Mouse (Mus musculus): Measurements from ENCODE around the gene Klhl29. TPM values are rescaled to one million over a fixed set of nuclear protein-coding genes. Genes with fewer than 3 reads are reported as not detected.

Gene Klhl29
- polyA plus RNA-seq, 1 experiment, result 36.1 TPM

DNA sequence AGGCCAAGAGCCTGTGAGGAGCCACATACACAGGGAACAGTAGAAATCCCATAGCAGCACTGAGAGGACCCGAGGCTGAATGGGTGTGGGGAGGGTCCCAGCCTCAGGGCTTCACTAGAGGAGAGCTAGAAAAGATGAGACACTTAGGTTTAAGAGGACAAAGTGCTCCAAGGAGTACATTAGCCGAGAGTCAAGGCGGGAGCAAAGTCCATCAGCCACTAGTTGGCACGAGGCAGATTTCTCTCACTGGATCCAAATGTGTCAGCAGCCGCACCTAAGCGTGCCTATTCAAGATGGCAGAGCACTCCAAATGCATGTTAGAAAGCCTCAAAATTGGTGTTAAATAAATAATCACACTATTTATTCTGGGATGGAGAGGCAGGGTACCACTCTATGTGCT lies 90.5 kb downstream of the Klhl29 start:
- no peak for DNase-seq (ENCODE audit: low read depth)
- TF ChIP-seq POLR2A (IDR thresholded peaks at IDR 0.05; ENCODE audit: borderline replicate concordance, extremely low read depth, insufficient read depth, insufficient read length, poor library complexity, severe bottlenecking) (no peak), CTCF (IDR thresholded peaks at IDR 0.05; ENCODE audit: borderline replicate concordance, extremely low read depth, insufficient read depth, insufficient read length) (no peak)

DNA sequence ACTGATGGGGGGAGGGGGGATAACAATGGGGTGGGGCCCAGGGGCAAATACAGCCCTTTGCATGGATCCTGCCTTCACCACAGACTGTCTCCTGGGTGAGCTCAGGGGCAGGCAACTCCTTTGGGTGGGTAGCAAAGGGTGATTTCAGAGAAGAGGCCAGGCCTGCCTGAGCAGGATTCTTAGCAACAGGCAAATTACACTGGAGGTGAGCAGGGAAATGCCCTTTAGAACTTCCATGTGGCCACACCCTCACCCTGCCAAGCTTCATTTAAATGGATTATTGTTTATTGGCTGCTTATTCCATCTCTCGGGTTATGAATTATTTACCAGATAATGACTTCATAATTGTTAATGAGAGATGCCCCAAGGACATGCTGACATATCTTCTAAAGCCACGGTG lies 91.8 kb downstream of the Klhl29 start:
- DNase-seq (ENCODE audit: low read depth), result no peak
- TF ChIP-seq CTCF (IDR thresholded peaks at IDR 0.05; ENCODE audit: borderline replicate concordance, extremely low read depth, insufficient read depth, insufficient read length), result no peak
- no peak for TF ChIP-seq POLR2A (IDR thresholded peaks at IDR 0.05; ENCODE audit: borderline replicate concordance, extremely low read depth, insufficient read depth, insufficient read length, poor library complexity, severe bottlenecking)

DNA sequence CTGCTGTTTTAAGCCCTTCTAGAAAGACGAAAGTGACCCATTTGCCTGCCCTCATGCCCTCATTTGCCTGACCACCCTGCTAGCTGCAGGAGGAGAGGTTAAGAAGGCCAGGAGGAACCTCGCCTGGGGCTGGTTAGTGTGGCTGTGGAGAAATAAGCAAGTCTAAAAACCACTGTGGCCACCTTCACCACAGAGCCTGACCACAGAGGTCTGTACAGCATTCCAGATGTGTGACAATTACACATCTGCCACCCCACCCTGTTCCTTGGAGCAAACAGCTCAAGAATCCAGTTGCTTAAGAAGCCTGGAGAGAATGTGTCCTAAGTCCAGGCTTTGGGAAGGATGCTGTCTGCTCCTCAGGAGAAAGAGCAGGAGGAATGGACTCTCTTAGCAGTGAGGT lies 92.9 kb downstream of the Klhl29 start:
- no peak for TF ChIP-seq POLR2A (IDR thresholded peaks at IDR 0.05; ENCODE audit: borderline replicate concordance, extremely low read depth, insufficient read depth, insufficient read length, poor library complexity, severe bottlenecking)
- no peak for TF ChIP-seq CTCF (IDR thresholded peaks at IDR 0.05; ENCODE audit: borderline replicate concordance, extremely low read depth, insufficient read depth, insufficient read length)
- no peak for DNase-seq (ENCODE audit: low read depth)

DNA sequence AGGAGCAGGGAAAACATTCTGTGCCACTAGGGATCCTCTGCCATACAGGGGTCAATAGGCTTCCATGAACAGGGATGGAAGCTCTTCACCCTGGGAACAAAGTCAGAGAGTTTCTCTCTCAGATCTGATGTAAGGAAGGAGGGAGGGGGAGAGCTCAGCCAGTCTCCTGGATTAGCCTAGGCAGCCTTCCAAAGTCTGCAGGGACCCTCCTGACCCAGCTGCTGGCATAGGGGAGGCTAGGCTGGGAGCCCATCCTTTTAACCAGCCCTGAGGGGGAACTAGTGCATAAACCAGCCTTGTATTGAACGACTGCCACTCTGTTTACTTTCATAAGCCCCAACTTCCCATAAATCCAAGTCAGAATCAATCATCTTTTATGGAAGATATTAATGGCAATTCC lies 95.6 kb downstream of the Klhl29 start:
- DNase-seq (ENCODE audit: low read depth), result peak; percentile 82

DNA sequence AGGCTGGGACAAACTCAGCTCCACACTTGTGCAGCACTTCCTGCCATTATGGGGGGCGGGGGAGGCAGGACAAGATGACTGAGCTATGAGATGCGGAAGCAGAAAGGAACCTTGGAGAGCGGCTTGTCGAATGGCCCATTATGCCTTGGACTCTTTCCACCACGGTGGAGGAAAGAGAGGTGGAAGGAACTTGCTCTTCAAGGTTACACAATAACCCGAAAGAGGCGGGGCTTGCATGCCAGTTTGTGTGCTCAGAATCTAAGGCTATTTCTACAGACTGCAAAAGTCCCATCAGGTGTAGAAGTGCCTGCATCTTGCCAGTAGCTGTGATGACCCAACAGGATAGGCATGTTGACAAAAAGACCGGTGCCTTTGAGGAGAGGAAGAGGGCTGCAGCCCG lies 98.5 kb downstream of the Klhl29 start:
- no peak for DNase-seq (ENCODE audit: low read depth)
- no peak for TF ChIP-seq POLR2A (IDR thresholded peaks at IDR 0.05; ENCODE audit: borderline replicate concordance, extremely low read depth, insufficient read depth, insufficient read length, poor library complexity, severe bottlenecking)
- TF ChIP-seq CTCF (IDR thresholded peaks at IDR 0.05; ENCODE audit: borderline replicate concordance, extremely low read depth, insufficient read depth, insufficient read length), result no peak

More for the DNA sequence above, 95.6 kb downstream of the Klhl29 start:
- TF ChIP-seq POLR2A (IDR thresholded peaks at IDR 0.05; ENCODE audit: borderline replicate concordance, extremely low read depth, insufficient read depth, insufficient read length, poor library complexity, severe bottlenecking) (no peak), CTCF (IDR thresholded peaks at IDR 0.05; ENCODE audit: borderline replicate concordance, extremely low read depth, insufficient read depth, insufficient read length) (no peak)

DNA sequence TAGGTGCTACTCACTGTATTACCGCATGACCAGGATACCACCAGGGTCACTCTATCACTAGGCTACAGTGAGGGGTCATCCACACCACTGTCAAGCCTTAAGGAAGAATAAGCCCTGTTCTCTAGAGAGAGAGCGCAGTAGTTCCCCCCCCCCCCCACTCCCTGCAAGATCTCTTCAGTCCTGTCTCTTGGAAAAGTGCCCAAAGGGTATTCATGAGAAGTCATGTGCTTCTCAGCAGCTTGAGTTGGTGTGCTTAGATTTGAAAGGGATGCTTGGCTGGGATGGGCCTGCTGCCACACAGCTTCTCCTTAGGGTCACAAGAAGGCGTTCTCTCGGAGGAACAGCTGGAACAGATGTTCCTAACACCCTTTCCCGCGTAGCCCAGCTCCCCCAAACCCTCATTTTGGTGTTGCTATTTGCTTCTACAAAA lies 100.0 kb downstream of the Klhl29 start:
- DNase-seq (ENCODE audit: low read depth), result peak; percentile 92
- no peak for TF ChIP-seq CTCF (IDR thresholded peaks at IDR 0.05; ENCODE audit: borderline replicate concordance, extremely low read depth, insufficient read depth, insufficient read length)

DNA sequence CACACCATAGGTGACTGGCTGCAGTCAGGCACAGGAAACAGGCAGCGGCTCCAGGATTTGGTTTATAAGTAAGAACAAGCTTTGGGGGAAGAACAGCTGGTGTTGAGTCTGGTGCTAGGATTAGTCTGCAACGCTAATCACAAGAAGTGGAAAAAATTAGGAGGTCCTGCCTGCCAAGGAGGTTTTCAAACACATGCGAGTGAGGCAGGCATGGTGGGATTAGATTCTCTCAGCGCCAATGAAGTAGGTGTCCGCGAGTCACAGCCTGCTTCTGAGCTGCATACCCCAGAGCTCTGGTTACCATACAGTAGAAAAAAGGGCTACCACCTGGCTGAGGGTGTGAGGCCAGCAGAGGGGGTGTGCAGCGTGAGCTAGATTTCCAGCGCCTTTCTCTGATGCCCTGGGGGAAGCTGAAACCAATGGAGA lies 101.0 kb downstream of the Klhl29 start:
- DNase-seq (ENCODE audit: low read depth), result peak; percentile 92
- 0 out of 2 replicates have a peak, but pooled peaks have one; percentile 13 for TF ChIP-seq CTCF (IDR thresholded peaks at IDR 0.05; ENCODE audit: borderline replicate concordance, extremely low read depth, insufficient read depth, insufficient read length)
- no peak for TF ChIP-seq POLR2A (IDR thresholded peaks at IDR 0.05; ENCODE audit: borderline replicate concordance, extremely low read depth, insufficient read depth, insufficient read length, poor library complexity, severe bottlenecking)

DNA sequence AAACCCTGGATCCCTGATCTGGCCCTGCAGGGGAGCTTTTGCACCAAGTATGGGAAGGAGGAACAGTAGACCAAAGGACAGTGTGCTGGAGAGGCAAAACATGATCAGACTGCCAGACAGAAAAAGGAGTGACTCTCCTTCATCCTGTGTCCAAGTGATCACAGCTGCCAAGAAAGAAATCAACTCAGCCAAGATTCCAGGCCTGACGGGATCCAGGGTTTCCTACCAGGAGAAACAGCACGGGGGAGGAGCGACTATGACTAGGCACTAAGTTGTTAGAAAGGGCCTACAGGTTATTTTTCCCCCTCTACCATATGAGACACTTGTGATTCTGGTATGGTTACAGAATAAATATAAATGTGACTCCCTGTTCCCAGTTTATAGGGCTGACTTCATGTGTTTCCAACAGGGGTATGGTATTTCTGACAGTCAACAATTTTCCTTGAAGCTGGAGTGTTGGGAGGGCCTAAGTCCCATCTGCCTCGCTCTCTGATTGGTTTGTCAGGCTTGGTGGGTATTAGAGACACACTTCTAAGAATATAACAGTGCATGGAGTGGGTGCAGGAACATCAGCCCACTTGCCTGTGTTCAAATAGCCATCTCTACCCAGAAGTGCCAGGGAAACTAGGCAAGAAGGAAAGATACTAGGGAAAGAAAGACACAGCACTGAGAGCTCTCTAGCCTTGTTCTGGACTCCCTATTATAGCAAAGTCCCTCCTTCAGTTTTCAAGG lies 102.0 kb downstream of the Klhl29 start:
- DNase-seq (ENCODE audit: low read depth), result peak; percentile 46
- TF ChIP-seq CTCF (IDR thresholded peaks at IDR 0.05; ENCODE audit: borderline replicate concordance, extremely low read depth, insufficient read depth, insufficient read length), result no peak
- TF ChIP-seq POLR2A (IDR thresholded peaks at IDR 0.05; ENCODE audit: borderline replicate concordance, extremely low read depth, insufficient read depth, insufficient read length, poor library complexity, severe bottlenecking), result no peak

DNA sequence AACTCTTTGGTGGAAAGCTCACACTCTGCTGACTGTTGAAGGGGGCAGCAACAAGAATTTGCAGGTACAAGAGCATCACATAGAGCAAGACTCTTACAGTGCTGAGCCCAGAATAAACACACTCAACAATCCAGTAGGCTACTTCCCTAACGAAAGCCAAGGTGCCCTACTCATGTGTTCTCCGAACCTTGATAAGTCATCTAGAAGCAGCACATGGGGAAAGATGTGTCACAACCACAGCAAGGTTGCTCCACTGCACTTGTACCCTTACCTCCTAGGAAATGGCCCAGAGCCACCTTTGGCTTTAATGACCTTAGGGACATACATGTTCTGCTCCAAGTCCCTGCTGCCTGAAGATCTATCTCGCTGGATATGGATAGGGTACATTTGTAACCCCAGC lies 105.0 kb downstream of the Klhl29 start:
- TF ChIP-seq CTCF (IDR thresholded peaks at IDR 0.05; ENCODE audit: borderline replicate concordance, extremely low read depth, insufficient read depth, insufficient read length), result no peak
- TF ChIP-seq POLR2A (IDR thresholded peaks at IDR 0.05; ENCODE audit: borderline replicate concordance, extremely low read depth, insufficient read depth, insufficient read length, poor library complexity, severe bottlenecking), result no peak
- DNase-seq (ENCODE audit: low read depth), result no peak

DNA sequence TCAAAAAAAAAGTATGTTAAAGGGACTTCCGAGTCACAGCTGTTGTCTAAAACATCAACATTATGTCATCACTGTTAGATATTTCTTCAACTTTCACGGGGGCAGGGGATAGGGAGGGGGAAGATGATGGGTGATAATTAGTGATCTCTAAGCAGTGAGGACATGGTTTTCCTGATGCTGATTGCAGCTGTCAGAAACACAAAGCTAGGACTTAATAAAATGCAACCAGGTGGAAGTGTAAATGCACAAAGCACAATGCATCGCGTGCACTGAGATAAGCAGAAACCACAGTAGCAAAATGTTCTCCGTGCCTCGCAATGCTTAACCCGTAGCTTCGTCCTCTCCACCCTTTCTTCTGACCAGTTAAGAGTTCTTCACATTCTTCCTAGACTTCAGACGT lies 105.5 kb downstream of the Klhl29 start:
- TF ChIP-seq POLR2A (IDR thresholded peaks at IDR 0.05; ENCODE audit: borderline replicate concordance, extremely low read depth, insufficient read depth, insufficient read length, poor library complexity, severe bottlenecking) (no peak), CTCF (IDR thresholded peaks at IDR 0.05; ENCODE audit: borderline replicate concordance, extremely low read depth, insufficient read depth, insufficient read length) (no peak)
- DNase-seq (ENCODE audit: low read depth), result peak; percentile 31

DNA sequence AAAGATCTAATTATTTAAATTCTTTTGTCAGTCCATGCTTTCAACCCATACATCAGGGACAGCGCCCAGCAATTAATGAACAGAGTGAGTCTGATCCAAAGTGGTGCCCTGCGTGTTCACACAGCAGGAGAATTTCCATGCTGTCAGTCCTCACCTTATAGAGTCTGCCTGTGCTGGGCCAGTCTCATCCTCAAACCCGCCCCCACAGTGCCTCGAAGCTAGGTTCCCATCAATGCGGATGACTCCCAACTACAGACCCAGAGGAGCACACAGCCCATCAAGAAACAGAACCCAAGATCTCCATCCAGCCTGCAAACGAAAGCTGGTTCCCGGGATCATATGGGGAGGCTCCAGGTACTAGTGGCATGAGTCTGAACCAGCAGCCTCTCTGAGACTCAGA lies 106.4 kb downstream of the Klhl29 start:
- TF ChIP-seq POLR2A (IDR thresholded peaks at IDR 0.05; ENCODE audit: borderline replicate concordance, extremely low read depth, insufficient read depth, insufficient read length, poor library complexity, severe bottlenecking), result no peak
- TF ChIP-seq CTCF (IDR thresholded peaks at IDR 0.05; ENCODE audit: borderline replicate concordance, extremely low read depth, insufficient read depth, insufficient read length), result no peak
- peak; percentile 53 for DNase-seq (ENCODE audit: low read depth)

DNA sequence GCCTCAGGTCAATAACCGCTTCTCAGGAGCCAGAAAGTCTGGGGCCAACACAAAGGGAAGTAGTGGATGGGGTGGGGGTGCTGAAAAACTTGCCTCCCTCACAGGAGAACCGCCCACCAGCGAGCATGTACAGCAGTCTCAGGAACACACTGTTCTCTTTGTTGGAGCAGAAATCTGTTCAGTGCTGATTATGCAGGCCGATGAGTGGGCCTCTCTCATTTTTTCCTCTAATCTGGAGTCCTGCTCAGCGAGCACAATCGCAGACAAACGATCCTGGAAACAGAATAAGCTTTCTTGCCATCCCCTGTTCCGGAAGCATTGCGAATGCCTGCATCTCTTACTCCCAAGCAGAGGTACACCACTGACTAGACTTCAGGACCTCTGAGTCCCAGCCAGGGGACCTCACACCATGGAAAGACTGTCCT lies 107.3 kb downstream of the Klhl29 start:
- peak; percentile 91 for DNase-seq (ENCODE audit: low read depth)
- TF ChIP-seq CTCF (IDR thresholded peaks at IDR 0.05; ENCODE audit: borderline replicate concordance, extremely low read depth, insufficient read depth, insufficient read length), result no peak
- TF ChIP-seq POLR2A (IDR thresholded peaks at IDR 0.05; ENCODE audit: borderline replicate concordance, extremely low read depth, insufficient read depth, insufficient read length, poor library complexity, severe bottlenecking), result no peak

All from brain, embryonic 14.5 days (tissue).